Mouse (Mus musculus) c-Kit-negative CD71-positive TER-119-positive erythroid progenitor cells, embryonic 14.5 days (primary cell): ENCODE data around the gene Dnm1.
A peak's percentile ranks its signal among the peaks of the same experiment; 100 is the strongest.
"Not testable (repeated sequence)": the region's sequence is repeated elsewhere in the genome, so short reads cannot be mapped to it uniquely, and the experiment has no call there.

Source experiments
- DNase-seq: peaks from one replicate; pipeline ENCODE4 v3.0.0-alpha.2; 2013; ENCODE audit warnings: low read depth, low spot score

The Dnm1 gene

DNA sequence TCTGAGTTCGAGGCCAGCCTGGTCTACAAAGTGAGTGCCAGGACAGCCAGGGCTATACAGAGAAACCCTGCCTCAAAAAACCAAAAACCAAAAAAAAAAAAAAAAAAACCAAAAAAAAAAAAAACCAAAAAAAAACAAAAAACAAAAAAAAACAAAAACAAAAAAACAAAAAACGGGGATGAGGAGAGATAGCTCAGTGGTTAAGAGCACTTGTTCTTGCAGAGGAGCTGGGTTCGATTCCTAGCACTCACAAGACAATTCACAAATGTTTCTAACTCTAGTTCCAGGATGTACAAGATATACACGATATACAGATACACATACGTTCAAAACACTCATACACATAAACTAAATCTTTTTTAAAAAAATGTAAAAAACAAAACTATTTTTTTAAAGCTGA is 9.1 kb upstream of the Dnm1 start:
- not testable (repeated sequence) for DNase-seq

DNA sequence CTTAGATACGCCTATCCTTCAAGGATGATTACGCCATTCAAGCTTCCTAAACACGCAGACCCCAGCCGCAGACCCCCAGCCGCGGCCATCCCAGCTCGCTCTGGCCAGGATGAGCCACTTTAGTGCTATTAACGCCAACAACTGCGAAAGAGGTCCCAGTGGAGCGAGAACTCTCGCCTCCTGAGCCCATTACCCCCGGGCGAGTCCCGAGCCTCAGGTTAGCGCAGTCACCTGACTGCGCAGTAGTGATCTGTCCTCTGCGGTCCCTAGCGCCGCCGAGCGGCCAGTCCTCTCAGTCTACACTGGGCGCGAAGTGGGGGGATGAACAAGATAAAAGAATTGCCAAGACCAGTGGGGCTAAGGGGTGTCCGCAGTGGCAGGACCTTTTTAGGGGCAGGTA is 8.3 kb upstream of the Dnm1 start:
- peak; percentile 67 for DNase-seq

DNA sequence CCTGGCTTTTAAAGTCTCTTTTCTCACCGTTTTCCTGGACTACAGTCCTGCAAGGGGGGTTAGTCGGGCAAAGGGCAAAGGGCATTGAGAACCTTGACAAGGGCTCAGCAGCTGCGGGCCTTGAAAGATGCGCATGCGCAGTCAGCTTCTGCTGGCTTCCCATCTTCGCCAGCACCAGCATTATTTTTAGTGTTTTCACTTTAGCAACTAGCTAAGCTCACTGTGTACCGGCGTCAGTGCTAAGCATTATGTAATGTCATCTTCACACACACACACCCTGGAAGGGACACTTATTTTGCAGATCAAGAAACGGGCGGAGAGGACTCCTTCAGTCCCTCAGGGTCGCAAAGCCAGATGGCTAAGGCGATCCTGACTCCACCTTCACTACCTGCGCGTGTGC is 7.6 kb upstream of the Dnm1 start:
- peak; percentile 70 for DNase-seq

DNA sequence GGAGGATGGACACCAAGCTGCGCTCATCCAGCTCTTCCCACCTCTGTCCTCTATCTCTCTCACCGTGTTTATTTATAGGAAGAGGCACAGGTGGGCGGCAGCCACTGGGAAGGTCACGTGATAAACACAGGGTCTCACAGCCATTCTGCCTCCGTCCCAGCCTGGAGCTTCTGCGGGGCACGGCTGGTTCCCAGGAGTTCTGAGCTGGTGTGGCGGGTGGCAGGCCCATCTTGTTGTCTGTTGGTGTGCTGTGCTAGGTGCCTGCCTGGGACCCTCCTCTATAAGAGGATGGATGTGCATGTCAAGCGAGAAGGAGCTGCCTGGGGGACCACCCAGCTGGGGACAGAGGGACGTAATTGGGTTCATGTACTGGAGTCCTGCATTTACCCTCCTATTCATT is 5.2 kb upstream of the Dnm1 start:
- no peak for DNase-seq

DNA sequence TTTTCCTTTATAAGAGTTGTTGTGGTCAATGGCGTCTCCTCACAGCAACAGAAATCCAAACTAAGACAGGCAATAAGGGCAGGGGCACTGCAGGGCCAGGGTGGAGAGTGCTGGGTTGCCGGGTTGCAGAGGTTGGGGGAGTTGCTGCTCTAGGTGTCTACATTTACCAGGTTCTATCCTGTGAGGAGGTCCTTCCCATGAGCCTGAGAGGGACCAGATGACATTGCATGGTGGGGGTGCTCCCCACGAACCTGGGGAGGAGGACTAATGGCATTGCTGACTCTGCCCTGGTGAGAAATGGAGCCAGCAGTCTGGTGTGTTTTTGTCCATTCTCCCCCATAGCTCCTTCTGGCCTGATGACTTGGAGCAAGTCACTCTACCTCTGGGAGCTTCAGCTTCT is 4.6 kb upstream of the Dnm1 start:
- DNase-seq = no peak

DNA sequence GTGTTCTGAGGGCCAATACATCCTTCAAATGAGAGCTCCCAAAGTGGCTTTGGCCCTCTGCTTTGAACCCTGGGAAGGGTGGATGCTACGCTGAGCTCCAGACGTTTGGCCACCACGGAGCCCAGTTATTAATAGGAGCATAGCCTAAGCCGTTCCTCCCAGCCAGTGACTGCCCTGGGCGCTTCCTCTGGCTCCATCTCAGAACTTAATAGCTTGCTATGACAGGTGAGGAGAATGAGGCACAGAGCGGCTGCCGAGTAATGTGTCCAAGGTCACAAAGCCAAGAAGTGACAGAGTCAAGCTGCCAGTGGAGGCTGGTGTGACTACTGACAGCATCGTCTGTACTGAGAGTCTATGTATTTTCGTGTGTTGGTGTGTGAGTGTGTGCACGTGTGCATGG is 3.1 kb upstream of the Dnm1 start:
- no peak for DNase-seq

DNA sequence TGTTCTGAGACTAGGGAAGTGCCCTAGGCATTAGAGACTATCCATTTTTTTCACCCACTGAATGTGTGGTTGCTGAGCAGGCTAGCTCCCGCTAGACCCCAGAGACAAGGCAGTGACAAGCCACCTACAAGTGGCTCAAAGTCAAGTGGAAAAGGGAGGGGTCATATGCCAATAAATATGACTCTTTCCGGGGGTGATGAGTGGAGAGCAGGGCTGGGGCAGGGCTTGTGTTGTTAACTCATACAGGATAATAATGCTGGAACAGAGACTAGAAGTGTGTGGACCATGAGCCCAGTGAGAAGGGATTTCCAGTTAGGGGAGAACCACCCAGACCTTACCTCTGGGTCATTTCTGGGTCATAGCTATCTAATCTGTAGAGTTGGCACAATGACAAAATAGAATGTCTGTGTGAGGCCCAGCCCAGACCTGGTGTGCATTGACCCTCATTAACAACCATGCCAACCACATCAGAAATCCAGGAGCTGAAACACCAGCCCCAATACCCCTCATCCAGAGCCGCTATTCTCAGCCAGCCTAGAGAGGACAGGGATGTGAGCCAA is 1.3 kb upstream of the Dnm1 start:
- DNase-seq = no peak

DNA sequence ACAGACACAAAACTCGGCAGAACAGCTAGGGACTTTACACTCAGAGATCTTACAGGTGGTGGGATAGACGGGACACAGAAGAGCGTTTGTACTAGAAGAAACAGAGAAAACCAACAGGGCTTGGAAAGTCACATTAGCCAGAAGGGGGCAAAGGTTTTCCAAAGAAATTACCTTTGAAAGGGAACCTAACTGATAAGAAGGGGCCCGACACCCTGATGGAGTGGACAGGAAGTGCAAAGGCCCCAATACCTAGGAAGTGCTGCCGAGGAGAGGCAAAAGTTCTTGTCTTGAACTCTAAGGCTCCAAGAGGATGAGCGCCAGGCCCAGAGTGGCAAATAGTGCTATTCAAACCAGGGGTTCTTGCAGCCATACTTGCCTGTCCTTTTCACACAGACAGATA is 698 bp upstream of the Dnm1 start:
- no peak for DNase-seq

DNA sequence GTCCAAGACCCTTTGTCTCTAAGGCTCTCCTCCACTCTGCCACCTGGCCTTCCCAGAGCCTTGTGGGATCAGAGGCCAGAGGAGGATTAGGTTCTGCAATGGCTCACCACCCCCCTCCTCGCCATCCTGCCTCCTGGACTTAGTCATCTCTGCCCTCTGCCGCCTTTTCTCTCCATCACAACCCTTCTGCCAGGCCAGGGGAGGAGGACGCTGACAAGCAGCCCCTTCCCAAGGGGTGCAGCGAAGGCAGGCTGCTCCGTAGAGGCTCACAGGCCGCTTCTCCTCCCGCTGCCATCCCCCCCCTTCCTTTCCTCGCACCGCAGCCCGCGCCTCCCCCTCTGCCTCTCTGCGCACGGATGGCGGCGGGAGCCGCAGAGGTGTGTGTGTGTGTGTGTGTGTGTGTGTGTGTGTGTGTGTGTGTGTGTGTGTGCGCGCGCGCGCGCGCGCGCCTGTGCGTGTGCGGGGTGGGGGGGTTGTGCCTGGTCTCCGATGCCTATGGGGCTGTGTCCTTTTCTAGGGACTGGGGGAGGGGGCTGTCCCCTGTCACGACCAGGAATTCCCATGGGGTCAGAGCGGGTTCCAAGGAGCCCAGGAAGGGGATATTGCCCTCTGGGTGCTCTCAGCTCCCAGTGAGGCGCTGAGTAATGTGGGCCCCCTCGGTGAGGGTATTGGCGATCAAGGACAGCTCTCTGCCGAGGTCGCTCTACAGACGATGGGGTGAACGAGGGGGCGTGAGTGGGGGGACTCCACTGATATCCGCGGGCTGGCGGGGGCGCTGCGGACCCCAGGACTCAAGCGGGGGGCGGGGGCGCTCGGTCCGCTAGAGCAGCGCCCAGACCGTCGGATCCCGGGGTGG is 759 bp downstream of the Dnm1 start, which contains the start of gene Ciz1:
Gene Ciz1, plus strand, starts transcription at position 177 of the 856 bp plus-strand sequence.
- DNase-seq = no peak

DNA sequence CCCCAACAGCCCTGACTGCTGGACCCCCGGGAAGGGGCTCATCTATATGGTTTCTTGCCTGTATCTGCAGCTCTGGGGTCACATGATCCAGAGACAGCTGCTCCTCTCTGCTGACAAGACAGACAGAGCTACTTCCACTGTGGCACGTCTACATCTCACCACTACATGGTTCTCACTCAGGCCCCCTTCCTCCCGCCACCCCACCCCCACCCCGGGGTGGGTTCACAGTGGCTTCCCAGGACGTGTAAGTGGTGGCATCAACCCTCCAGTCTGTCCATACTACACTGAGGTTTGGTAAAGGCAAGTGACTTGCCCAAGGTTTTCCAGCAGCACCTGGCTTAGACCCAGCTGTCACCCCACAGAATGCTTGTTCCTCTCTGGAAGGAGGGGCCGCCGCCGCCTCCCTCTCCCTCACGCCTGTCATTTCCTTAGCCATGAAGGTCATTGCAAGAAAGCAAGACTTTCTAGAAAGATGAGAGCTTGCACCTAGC is 1.6 kb downstream of the Dnm1 start:
- DNase-seq = no peak

DNA sequence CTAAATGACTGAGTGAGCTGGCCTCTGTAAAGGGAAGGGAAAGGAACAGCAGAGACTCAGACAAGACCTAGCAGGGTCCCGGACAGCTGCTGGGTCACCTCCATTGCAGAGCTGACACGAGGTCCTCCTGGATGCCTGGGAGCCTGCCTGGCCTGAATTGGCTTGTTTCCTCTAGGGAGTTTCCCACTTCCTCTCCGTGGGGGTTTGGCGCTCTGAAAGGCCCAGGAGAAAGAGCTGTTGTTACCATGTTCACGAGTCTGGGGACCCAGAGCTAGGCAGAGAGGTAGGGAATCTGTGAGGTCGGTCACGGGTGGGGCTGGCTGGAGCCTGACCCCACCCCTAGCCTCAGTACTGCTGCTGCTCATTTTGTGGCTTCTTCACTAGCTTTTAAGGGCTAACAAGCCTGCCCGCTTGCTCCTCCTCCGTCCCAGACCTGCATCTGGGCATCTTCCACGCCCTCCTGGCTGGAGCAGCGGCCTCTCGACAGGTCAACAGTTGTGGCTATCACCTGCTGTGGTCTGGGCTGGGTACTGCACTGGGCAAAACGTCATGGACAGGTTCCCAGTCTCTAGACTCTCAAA is 2.6 kb downstream of the Dnm1 start:
- no peak for DNase-seq

DNA sequence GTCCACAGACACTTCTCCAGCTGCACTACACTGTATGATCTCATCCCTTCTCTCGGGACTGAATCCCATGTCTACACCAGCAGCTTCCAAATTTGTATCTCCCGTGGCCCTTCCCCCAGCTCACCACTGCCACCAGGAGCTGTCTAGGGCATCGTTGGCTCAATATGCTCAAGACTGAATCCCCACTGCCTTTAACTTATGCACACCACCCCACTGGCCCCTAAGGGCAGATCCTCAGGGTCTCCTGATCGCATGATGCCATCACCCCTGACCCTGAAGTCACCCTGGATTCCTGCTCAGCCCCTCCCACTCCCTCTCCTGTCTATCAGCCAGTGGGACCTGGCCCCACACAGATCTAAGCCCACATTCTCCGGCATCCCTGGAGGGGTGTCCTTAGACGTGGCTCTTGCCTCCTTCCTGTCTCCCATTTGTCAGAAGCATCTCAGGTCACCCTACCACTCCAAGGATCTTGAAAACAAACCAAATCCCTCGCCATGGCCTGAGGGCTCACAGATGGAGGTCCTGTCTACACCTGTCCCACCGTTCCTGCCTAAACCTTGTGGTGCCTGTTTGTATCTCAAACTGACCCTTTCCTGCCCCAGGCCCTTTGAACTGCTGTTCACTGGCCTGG is 3.4 kb downstream of the Dnm1 start:
- no peak for DNase-seq

DNA sequence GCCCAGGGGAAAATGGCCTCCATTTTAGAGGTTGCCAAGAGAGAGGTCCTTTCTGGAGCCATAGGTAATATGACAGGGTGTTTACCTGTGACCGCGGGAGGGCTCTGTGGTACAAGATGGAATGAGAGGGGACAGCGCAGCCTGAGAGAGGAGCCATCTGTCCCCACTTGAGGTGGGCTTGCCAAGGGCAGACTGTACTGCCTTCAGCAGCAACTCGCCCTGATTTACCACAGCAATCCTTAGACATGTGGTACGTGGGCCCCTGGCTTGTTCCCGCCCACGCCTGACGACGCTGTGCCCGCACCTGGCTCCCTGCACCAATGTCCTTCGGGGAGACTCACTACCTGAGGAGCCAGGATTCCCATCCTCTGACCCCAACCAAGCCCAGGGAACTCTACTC is 4.8 kb downstream of the Dnm1 start:
- DNase-seq = no peak

DNA sequence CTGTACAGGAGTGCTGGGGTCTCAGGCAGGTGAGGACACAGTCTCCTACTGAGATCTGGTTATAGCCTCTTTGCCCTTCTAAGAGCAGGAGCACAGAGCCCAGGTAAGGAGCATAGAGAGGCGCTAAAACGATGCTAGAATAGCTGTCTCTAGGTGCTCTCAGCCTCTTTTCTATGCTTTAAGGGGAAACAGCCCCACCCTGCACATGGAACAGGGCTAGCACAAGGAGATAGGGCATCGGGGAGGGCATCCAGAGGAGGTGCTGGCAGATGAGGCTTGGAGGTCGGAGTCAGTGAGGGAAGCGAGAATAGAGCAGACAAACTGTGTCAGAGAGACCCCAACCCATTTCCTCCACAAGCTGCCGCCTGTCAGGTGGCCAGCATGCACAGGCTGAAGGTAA is 6.1 kb downstream of the Dnm1 start:
- no peak for DNase-seq

DNA sequence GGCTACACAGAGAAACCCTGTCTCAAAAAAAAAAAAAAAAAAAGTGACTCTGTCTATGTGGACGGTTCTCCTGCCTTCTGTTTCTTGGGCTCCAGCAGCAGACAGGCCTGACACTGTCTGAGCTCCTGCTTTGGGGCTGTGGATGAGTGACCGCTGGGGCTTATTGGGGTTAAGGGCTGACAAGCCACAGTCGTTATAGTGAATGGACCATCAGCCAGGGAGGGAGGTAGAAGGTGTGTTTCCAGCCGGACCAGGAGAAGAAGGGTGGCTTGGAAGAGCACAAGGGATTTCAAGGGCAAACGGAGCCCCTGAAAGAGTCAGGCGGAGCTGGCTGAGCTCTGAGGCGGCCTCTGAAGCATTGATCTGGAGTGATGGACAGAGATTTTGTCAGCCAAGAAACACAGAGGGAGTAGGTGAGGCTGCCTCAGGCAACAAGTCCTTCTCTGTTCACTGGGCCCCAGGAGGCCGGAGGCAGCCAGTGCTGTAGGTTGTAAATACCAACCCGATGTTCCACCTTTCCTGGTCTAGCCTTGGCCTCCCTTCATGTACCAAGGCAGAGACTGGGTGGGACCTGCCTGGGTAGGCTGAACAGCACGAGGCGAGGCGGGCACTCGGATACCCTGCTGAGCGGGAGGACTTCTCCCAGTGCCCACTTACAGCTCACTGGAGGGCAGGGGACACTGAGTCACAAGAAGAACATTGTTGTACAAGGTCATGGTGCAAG is 8.4 kb downstream of the Dnm1 start:
- no peak for DNase-seq

DNA sequence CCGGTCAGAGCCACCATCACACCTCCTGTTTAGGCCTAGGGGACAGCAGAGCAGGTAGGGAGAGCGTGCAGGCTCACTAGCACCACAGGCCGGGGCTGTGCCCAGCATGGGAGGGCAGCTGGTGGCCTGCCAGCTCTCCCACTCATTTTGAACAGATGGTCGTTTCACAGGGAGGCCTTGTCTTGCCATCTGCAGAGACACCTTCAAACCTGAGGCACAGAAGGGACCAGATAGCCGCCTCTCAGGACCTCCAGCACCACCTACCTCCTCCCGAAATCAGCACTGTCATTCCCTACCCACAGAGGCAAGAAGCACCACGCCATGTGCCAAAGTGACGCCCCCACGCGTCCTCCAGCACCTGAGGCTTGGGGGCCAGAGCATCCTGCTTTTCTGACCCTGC is 9.1 kb downstream of the Dnm1 start:
- DNase-seq = no peak

DNA sequence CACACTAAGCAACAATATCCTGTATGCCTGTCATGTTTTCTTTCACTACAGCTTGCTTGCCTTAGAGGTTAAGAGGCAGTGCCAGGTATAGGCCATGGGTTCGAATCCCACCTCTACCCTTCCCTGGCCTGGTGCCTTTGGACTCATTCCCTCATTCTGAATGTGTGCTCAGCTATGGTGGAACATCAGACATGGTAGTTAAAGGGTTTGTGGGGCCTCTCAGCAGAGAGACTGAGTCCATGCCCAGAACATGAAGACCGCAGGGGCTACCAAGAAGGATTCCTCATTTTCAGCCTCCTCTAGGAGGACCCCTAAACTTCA is 9.8 kb downstream of the Dnm1 start:
- no peak for DNase-seq

DNA sequence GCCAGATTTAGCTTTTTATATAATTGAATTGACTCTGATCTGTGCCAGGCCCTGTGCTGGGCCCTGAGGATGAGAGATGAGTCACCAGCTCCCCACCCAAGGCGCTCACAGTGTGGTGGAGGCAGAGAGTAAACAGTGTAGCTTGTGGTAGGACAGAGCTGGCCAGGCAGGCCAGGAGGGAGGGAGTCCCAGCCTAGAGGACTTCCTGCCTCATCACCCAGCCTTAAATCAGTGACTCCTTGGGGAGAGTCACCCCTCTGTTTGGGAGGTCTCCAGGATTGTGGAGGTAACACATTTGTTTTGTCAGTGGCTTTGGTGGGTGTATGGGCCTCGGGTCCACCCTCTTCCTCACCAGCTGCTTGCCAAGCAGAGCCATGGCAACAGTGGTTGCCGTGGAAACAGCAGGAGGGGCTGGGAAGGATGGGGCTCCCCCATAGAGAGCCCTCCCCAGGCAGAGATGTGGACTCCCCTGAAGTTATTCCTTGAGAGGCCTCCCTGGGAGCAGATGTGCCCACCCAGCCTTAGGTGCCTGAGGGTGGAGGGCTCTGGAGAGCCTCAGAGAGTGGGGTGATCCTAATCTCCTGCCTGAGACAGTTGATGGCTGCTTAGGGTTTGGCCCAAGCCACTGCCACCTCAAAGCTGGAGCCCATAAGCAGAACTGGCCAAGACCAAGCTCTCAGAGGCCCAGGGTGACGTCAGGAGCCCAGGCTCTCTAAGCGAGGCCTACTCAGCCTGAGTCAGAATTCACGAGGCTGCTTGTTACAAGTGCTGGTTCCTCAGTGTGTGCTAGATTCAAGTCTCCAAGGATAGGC is 10.4 kb downstream of the Dnm1 start:
- DNase-seq = no peak

DNA sequence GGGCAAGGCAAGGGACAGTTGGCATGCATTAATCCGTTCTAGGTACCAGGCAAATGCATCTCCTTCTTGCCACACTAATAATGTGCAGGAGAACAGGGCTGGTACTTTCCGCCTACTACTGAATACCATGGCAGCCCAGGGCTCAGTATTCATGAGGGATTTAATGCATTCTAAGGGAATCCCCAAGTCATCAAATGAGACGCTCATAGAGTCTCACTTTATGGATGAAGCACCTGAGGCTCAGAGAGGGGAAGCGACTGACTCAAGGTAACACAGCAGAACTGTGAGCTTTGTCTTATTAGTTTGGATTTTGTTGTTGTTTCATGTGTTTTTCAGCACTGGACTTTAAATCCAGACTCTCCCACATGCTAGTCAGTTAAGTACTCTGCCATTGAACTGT is 11.1 kb downstream of the Dnm1 start:
- DNase-seq = no peak

DNA sequence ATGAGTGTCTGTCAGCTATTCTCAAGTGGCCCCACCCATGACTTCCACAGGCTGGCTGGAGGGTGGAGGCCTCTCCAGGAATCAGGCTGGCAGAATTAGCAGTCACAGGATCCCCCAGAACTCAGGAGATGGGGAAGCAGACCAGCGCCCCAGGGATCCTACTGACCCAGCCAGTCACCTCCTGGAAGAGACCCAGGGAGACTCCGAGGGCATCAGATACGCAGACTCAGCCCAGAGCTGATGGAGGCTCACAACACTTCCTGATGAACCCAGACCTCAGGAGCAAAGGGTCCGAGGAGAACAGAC is 11.6 kb downstream of the Dnm1 start:
- DNase-seq = no peak
